Mouse (Mus musculus): ENCODE measurements around the gene Atp1a1. TPM values are rescaled to one million over a fixed set of nuclear protein-coding genes. Genes with fewer than 3 reads are reported as not detected.
A peak's percentile ranks its signal among the peaks of the same experiment; 100 is the strongest.

Atp1a1 gene
- total and polyA plus RNA-seq, 2 experiments from 2014 or later, result 66.4 to 264 TPM

DNA sequence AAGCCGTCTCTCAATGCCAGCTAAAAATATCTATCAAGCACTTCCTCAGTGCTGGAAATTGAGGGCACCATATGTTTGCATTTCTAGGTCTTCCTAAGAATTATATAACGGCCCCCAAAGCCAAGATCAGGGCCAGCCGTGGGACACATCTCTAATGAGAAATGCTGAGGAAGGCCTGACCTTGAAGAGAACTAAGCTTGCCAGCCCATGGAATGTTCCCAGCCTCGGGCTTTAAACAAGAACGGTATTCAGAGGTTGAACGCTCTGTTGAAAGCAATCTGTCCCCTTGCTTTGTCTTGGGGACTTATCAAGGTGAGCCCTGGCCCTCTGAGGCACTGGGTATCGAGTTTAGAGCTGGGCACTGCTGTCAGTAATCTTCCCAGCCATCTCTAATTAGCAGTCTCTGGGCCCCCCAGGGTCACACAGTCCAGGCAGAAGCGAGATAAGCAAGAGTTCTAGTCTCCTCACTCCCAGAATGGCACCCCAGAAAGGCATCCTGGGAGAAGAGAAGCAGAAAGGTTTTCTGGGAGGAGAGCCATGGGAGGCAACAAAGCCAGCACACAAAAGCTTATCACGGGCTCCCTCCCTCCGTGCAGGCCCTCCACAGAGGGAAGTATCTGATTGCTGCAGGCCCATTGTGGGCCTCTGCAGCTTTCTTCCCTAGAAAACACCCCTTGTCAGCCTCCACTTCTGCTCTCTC, 41.8 kb downstream of the Atp1a1 start:
- Histone ChIP-seq H3K27me3 (ENCODE audit: insufficient read depth, low read length) (no peaks in the 10 kb centered on the region), H3K9ac (replicated peaks; ENCODE audit: low read length) (no peak overlapping the region), H3K27ac (no peak overlapping the region), H3K4me2 (ENCODE audit: low read depth, low read length) (no peak overlapping the region), H3K4me3 (ENCODE audit: low read length) (no peak overlapping the region), H3K9me3 (ENCODE audit: low read length) (no peaks in the 10 kb centered on the region), H3K4me1 (ENCODE audit: insufficient read depth, low read length) (peaks cover 7% of the 10 kb centered on the region), H3K36me3 (ENCODE audit: insufficient read depth, low read length) (no peaks in the 10 kb centered on the region)
- no peak for ATAC-seq
- WGBS, result 39% methylated on average over 10 of the region's 10 CpGs
- no peak for DNase-seq (ENCODE audit: low spot score)
- TF ChIP-seq CTCF (IDR thresholded peaks at IDR 0.05; ENCODE audit: low read depth), result no peak

DNA sequence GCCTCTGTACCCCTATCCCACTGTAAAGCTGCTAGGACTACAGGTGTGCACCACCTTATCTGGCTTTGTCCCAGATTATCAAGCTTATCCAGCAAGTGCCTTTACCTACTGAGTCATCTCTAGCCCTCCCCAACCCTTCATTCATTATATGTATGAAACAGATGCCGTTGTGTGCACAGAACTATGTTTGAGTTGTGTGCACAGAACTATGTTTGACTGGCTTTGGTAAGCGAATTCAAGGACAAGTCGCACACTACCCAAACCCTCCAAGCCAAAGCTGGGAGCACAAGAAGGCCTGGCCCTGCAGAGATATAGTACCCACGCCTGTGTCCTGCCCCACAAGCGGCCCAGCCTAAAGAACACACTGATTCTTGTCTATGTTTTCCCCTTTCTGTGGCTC, 42.5 kb downstream of the Atp1a1 start:
- 87% methylated on average over 5 of the region's 5 CpGs for WGBS
- Histone ChIP-seq H3K4me2 (ENCODE audit: low read depth, low read length) (no peak overlapping the region), H3K27me3 (ENCODE audit: insufficient read depth, low read length) (no peaks in the 10 kb centered on the region), H3K9me3 (ENCODE audit: low read length) (no peaks in the 10 kb centered on the region), H3K9ac (replicated peaks; ENCODE audit: low read length) (no peak overlapping the region), H3K4me3 (ENCODE audit: low read length) (no peak overlapping the region), H3K36me3 (ENCODE audit: insufficient read depth, low read length) (no peaks in the 10 kb centered on the region), H3K27ac (peak overlapping the region; percentile 15; the same call in 1 of the 2 replicates), H3K4me1 (ENCODE audit: insufficient read depth, low read length) (peaks cover 7% of the 10 kb centered on the region)
- ATAC-seq, result no peak
- no peak for DNase-seq (ENCODE audit: low spot score)
- TF ChIP-seq CTCF (IDR thresholded peaks at IDR 0.05; ENCODE audit: low read depth), result no peak

GRCm38 (mm10) chr3:101560841-101561522, 43.5 kb downstream of the Atp1a1 start:
- Histone ChIP-seq H3K9ac (replicated peaks; ENCODE audit: low read length) (no peak overlapping the region), H3K4me3 (ENCODE audit: low read length) (no peak overlapping the region), H3K4me2 (ENCODE audit: low read depth, low read length) (no peak overlapping the region), H3K27me3 (ENCODE audit: insufficient read depth, low read length) (no peaks in the 10 kb centered on the region), H3K9me3 (ENCODE audit: low read length) (no peaks in the 10 kb centered on the region), H3K27ac (peak overlapping the region; percentile 41; the same call in 1 of the 2 replicates), H3K4me1 (ENCODE audit: insufficient read depth, low read length) (peaks cover 7% of the 10 kb centered on the region), H3K36me3 (ENCODE audit: insufficient read depth, low read length) (no peaks in the 10 kb centered on the region)
- no peak for TF ChIP-seq CTCF (IDR thresholded peaks at IDR 0.05; ENCODE audit: low read depth)
- ATAC-seq (peak; percentile 53), DNase-seq (ENCODE audit: low spot score) (peak; percentile 45)
- WGBS, result 35% methylated on average over 9 of the region's 9 CpGs

- no peaks in the 10 kb centered on the region for H3K27me3 ChIP-seq (ENCODE audit: insufficient read depth, low read length)
- H3K4me3 ChIP-seq (ENCODE audit: low read length), result no peak overlapping the region
- H3K27ac ChIP-seq, result no peak overlapping the region
- H3K4me1 ChIP-seq (ENCODE audit: insufficient read depth, low read length), result peaks cover 10% of the 10 kb centered on the region
- no peak overlapping the region for H3K4me2 ChIP-seq (ENCODE audit: low read depth, low read length)
- no peaks in the 10 kb centered on the region for H3K9me3 ChIP-seq (ENCODE audit: low read length)
- DNase-seq (ENCODE audit: low spot score), result no peak
- no peak for TF ChIP-seq CTCF (IDR thresholded peaks at IDR 0.05; ENCODE audit: low read depth)
- no peak for ATAC-seq
- 86% methylated on average over 2 of the region's 2 CpGs for WGBS
- no peaks in the 10 kb centered on the region for H3K36me3 ChIP-seq (ENCODE audit: insufficient read depth, low read length)
- no peak overlapping the region for H3K9ac ChIP-seq (replicated peaks; ENCODE audit: low read length)
Observed at GRCm38 (mm10) chr3:101556712-101557111, 47.8 kb downstream of the Atp1a1 start.

- Histone ChIP-seq H3K4me2 (ENCODE audit: low read depth, low read length) (no peak overlapping the region), H3K4me3 (ENCODE audit: low read length) (no peak overlapping the region), H3K9ac (replicated peaks; ENCODE audit: low read length) (no peak overlapping the region), H3K4me1 (ENCODE audit: insufficient read depth, low read length) (peaks cover 7% of the 10 kb centered on the region; the same call in 1 of the 2 replicates), H3K36me3 (ENCODE audit: insufficient read depth, low read length) (no peaks in the 10 kb centered on the region), H3K27me3 (ENCODE audit: insufficient read depth, low read length) (no peaks in the 10 kb centered on the region), H3K9me3 (ENCODE audit: low read length) (no peaks in the 10 kb centered on the region), H3K27ac (no peak overlapping the region)
- DNase-seq (ENCODE audit: low spot score) (no peak), ATAC-seq (no peak)
- 86% methylated on average over 7 of the region's 7 CpGs for WGBS
- TF ChIP-seq CTCF (IDR thresholded peaks at IDR 0.05; ENCODE audit: low read depth), result no peak
Observed at GRCm38 (mm10) chr3:101552621-101553620, 51.6 kb downstream of the Atp1a1 start.

DNA sequence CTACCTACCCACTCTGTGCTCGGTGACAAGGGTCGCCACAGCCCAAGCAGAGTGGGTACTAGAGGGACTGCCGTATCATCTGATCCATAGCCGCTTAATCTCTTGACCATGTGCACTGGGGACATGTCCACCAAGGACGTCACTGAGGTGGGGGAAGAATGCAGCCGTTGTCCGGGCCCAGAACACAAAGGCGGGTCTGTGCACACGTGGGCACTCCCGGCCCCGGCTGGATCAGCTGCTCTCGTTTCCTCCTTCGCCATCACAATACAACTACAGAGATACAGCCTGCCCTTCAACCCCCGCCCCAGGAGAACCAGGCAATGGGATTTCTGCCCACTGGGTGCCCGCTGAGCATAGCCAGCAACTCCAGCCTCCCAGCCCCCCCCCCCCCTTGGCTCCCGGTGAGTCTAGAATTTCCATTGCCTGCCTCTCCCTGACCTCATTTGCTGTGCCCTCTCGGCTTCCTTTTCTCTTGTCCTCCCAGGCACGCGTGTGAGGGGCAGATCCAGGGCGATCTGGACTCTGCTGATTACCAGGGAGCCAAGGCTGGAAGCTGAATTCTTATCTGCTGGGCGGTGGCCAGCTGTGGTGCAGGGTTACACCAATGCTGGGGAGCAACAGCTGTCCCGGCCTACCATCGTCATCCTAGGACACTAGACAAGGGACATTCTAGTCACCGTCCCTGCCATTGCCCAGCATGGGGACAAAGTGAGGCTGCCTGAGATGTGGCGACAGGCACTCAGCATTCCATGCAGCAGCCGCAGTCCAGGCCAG, 52.8 kb downstream of the Atp1a1 start:
- H3K9me3 ChIP-seq (ENCODE audit: low read length), result no peaks in the 10 kb centered on the region
- ATAC-seq (peak; percentile 82), DNase-seq (ENCODE audit: low spot score) (no peak)
- H3K4me1 ChIP-seq (ENCODE audit: insufficient read depth, low read length), result peaks cover 7% of the 10 kb centered on the region; the same call in 1 of the 2 replicates
- no peak overlapping the region for H3K4me2 ChIP-seq (ENCODE audit: low read depth, low read length)
- no peak overlapping the region for H3K4me3 ChIP-seq (ENCODE audit: low read length)
- H3K27ac ChIP-seq, result no peak overlapping the region
- no peaks in the 10 kb centered on the region for H3K36me3 ChIP-seq (ENCODE audit: insufficient read depth, low read length)
- 53% methylated on average over 26 of the region's 26 CpGs for WGBS
- no peaks in the 10 kb centered on the region for H3K27me3 ChIP-seq (ENCODE audit: insufficient read depth, low read length)
- H3K9ac ChIP-seq (replicated peaks; ENCODE audit: low read length), result no peak overlapping the region
- TF ChIP-seq CTCF (IDR thresholded peaks at IDR 0.05; ENCODE audit: low read depth), result no peak

Measured in hindbrain, postnatal 0 days (tissue).